ENCODE assay signal across 8 mouse cellular contexts in genomic region chr8:95080381-95081341, GRCm38 (mm10). TPM values are rescaled to one million over a fixed set of nuclear protein-coding genes. Genes with fewer than 3 reads are reported as not detected.
DNase-seq lines count a peak whose midpoint lies in the region; ATAC-seq and TF ChIP-seq lines count a peak whose summit lies in the region.

Gene Katnb1 (plus strand): TSS chr8:95081186.

- H3K4me3 ChIP-seq in embryonic facial prominence, embryonic 14.5 days (ENCODE audit: low read depth, low read length) = peak within 1 kb of the TSS; percentile 84
- H3K4me3 ChIP-seq in heart, adult 2 months = peak within 1 kb of the TSS; percentile 88
- peak within 1 kb of the TSS; percentile 87 for H3K4me3 ChIP-seq in limb, embryonic 13.5 days
- H3K4me3 ChIP-seq in midbrain, embryonic 16.5 days (ENCODE audit: low read depth, low read length) = peak within 1 kb of the TSS; percentile 66

- peak within 1 kb of the TSS; percentile 84 for H3K9ac ChIP-seq in embryonic facial prominence, embryonic 14.5 days (ENCODE audit: low read depth, low read length)
- H3K9ac ChIP-seq in heart, adult 2 months (ENCODE audit: low read depth, low read length) = peak within 1 kb of the TSS; percentile 86
- peak within 1 kb of the TSS; percentile 87 for H3K9ac ChIP-seq in limb, embryonic 13.5 days
- H3K9ac ChIP-seq in midbrain, embryonic 16.5 days (ENCODE audit: low read depth, low read length) = peak within 1 kb of the TSS; percentile 74

- WGBS in embryonic facial prominence, embryonic 14.5 days = under 1% methylated on average over 46 of the region's 47 CpGs
- WGBS in heart, adult 2 months = under 1% methylated on average over 47 of the region's 47 CpGs
- under 1% methylated on average over 47 of the region's 47 CpGs for WGBS in limb, embryonic 13.5 days
- WGBS in midbrain, embryonic 16.5 days = under 1% methylated on average over 47 of the region's 47 CpGs

- intact Hi-C loops in heart, adult 2 months (cut with DNase I) = no loop called here

- TF ChIP-seq CTCF in heart, adult 2 months (IDR thresholded peaks at IDR 0.05) = no peak

- peak within 1 kb of the TSS; percentile 72 for H3K27ac ChIP-seq in embryonic facial prominence, embryonic 14.5 days (replicated peaks; ENCODE audit: low read depth, low read length)
- peak within 1 kb of the TSS; percentile 95 for H3K27ac ChIP-seq in heart, adult 2 months
- H3K27ac ChIP-seq in limb, embryonic 13.5 days = peak within 1 kb of the TSS; percentile 77; the same call in 1 of the 2 replicates
- H3K27ac ChIP-seq in midbrain, embryonic 16.5 days (ENCODE audit: low read length) = peak within 1 kb of the TSS; percentile 76

- H3K79me2 ChIP-seq in heart, adult 2 months (replicated peaks; ENCODE audit: control insufficient read depth, insufficient read depth, low read length) = no peaks in the 10 kb centered on the region

- TF ChIP-seq EP300 in heart, adult 2 months (IDR thresholded peaks at IDR 0.05; ENCODE audit: insufficient read depth, low read depth, low read length) = 0 out of 2 replicates have a peak, but pooled peaks have one; percentile 25

- H3K4me1 ChIP-seq in embryonic facial prominence, embryonic 14.5 days (ENCODE audit: control insufficient read depth, insufficient read depth, low read length) = peaks cover 6% of the 10 kb centered on the region; the same call in 1 of the 2 replicates
- H3K4me1 ChIP-seq in heart, adult 2 months (ENCODE audit: control insufficient read depth, insufficient read depth, low read length) = peaks cover 1% of the 10 kb centered on the region; the same call in 1 of the 2 replicates
- H3K4me1 ChIP-seq in limb, embryonic 13.5 days = peaks cover 11% of the 10 kb centered on the region
- peaks cover 24% of the 10 kb centered on the region for H3K4me1 ChIP-seq in midbrain, embryonic 16.5 days (ENCODE audit: control insufficient read depth, insufficient read depth, low read length)

- ATAC-seq in embryonic facial prominence, embryonic 14.5 days (ENCODE audit: low read depth) = peak; percentile 97
- ATAC-seq in limb, embryonic 13.5 days (ENCODE audit: low FRiP score, low read depth) = peak; percentile 98
- ATAC-seq in midbrain, embryonic 16.5 days = peak; percentile 98

- peak; percentile 98 for TF ChIP-seq POLR2A in heart, adult 2 months (IDR thresholded peaks at IDR 0.05; ENCODE audit: insufficient read depth, low read depth, low read length)

- no peaks in the 10 kb centered on the region for H3K27me3 ChIP-seq in embryonic facial prominence, embryonic 14.5 days (replicated peaks; ENCODE audit: control insufficient read depth, insufficient read depth, low read length)
- H3K27me3 ChIP-seq in heart, adult 2 months (ENCODE audit: control insufficient read depth, insufficient read depth, low read length) = no peaks in the 10 kb centered on the region
- no peaks in the 10 kb centered on the region for H3K27me3 ChIP-seq in limb, embryonic 13.5 days
- no peaks in the 10 kb centered on the region for H3K27me3 ChIP-seq in midbrain, embryonic 16.5 days (ENCODE audit: control insufficient read depth, insufficient read depth, low read depth, low read length)

- H3K36me3 ChIP-seq in embryonic facial prominence, embryonic 14.5 days (ENCODE audit: control insufficient read depth, insufficient read depth, low read length) = peaks cover 22% of the 10 kb centered on the region; the same call in 1 of the 2 replicates
- H3K36me3 ChIP-seq in heart, adult 2 months (ENCODE audit: control insufficient read depth, insufficient read depth, low read length) = no peaks in the 10 kb centered on the region
- peaks cover 32% of the 10 kb centered on the region for H3K36me3 ChIP-seq in limb, embryonic 13.5 days
- H3K36me3 ChIP-seq in midbrain, embryonic 16.5 days (ENCODE audit: control insufficient read depth, insufficient read depth, low read length) = peaks cover 6% of the 10 kb centered on the region; the same call in 1 of the 2 replicates

- H3K4me2 ChIP-seq in embryonic facial prominence, embryonic 14.5 days (ENCODE audit: low read depth, low read length) = peak within 1 kb of the TSS; percentile 85
- peak within 1 kb of the TSS; percentile 96 for H3K4me2 ChIP-seq in limb, embryonic 13.5 days (replicated peaks)
- peak within 1 kb of the TSS; percentile 72 for H3K4me2 ChIP-seq in midbrain, embryonic 16.5 days (ENCODE audit: low read length)

- H3K9me3 ChIP-seq in embryonic facial prominence, embryonic 14.5 days (ENCODE audit: control insufficient read depth, low read length) = no peaks in the 10 kb centered on the region
- no peaks in the 10 kb centered on the region for H3K9me3 ChIP-seq in limb, embryonic 13.5 days
- no peaks in the 10 kb centered on the region for H3K9me3 ChIP-seq in midbrain, embryonic 16.5 days (replicated peaks; ENCODE audit: control insufficient read depth, low read length, poor library complexity, severe bottlenecking)

- DNase-seq in 3T3-L1 (ENCODE audit: low read depth, low spot score) = peak; percentile 100
- DNase-seq in adrenal gland, postnatal 4 days (ENCODE audit: low spot score in 2 of 2) = peak; percentile 76 to 95
- DNase-seq in embryonic facial prominence, embryonic 14.5 days (ENCODE audit: low spot score) = peak; percentile 100
- peak; percentile 94 to 99 for DNase-seq in heart, adult 2 months
- peak; percentile 99 to 100 for DNase-seq in kidney, adult 8-10 months
- DNase-seq in spleen, postnatal 10 days (ENCODE audit: low spot score in 2 of 2) = peak; percentile 95 to 98

RNA-seq across cellular contexts. Expression of gene Katnb1, which starts in this region (rescaled TPM):
- total RNA-seq in adrenal gland, postnatal 4 days (2021) = 10 to 100 TPM; 20.2 to 20.9 TPM
- polyA plus RNA-seq in embryonic facial prominence, embryonic 14.5 days (2014; fragmentation: Nextera tagmentation; extraction: Ambion mirVana) = 18.6 and 20.8 TPM in 2 replicates
- total RNA-seq in heart, adult 2 months (2021) = 1 to 10 TPM; 4.5 to 5.9 TPM
- polyA plus RNA-seq in heart, adult 2 months (2012; rRNA removed) = 8.7 and 9.1 TPM in 2 replicates
- polyA plus RNA-seq in limb, embryonic 13.5 days (2015; fragmentation: Nextera tagmentation; extraction: Ambion mirVana) = 24.2 and 25.6 TPM in 2 replicates
- polyA plus RNA-seq in midbrain, embryonic 16.5 days (2015; fragmentation: Nextera tagmentation; extraction: Ambion mirVana) = 43.4 and 50.2 TPM in 2 replicates

Comparison
In these comparisons a context has a peak if more than half of its experiments do, and no peak if none do; other contexts are left out.
1. Peak in every context shown above with its lines: DNase-seq, ATAC-seq, H3K4me3 ChIP-seq and H3K27ac ChIP-seq.